Mouse (Mus musculus): ENCODE results near the gene Ube2o.

Ube2o gene

GRCm38 (mm10) chr11:116488207-116488606 lies 93.0 kb downstream of the Ube2o start:
- DNase-seq (ENCODE audit: low read depth, low spot score), result no peak
